Mouse (Mus musculus) cortical plate, adult 2 months (tissue): ENCODE results near the gene Amfr.

ENCODE experiments used
- CTCF ChIP-seq: fragments of 200-500 bp; IDR thresholded peaks from 2 replicates; pipeline ENCODE4 v1.5.1; 2011; ENCODE audit warnings: mild to moderate bottlenecking, control low read depth, low read length; ENCODE audit not compliant: insufficient read depth; ENCODE audit errors: extremely low read depth
- POLR2A ChIP-seq: fragments of 200-500 bp; IDR thresholded peaks from 2 replicates; pipeline ENCODE4 v1.6.1; 2011; ENCODE audit warnings: mild to moderate bottlenecking, low read length, control low read depth; ENCODE audit not compliant: insufficient read depth; ENCODE audit errors: extremely low read depth

DNA sequence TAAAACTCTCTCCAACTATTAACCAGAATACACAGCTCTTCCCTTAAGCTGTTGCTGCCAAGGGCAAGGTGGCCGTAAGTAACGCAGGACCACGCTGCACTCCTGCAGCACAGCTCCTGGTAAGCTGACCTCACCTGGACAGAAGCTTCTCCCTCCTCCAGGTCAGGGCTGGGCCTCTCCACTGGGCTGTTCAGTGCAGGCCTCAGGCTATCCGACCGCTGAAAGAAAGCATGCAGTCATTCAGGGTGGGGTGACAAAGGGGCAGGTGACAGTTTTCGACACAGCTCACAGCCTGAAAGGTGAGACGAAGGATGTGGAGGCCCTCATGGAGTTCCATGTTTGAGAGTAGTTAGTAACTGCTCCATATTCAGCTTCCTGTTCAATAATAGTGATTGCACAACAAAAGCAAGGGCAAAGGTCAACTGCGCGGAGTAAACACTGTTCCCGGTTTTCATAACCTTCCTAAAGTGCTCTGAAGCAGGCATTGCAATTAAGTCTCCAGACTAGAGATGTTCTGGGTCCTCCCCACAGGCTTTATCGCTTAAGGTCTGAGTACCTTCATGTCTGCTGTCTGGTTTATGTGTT, 37.9 kb downstream of the Amfr start:
- TF ChIP-seq POLR2A (no peak), CTCF (no peak)
